Mouse (Mus musculus) T-helper 17 cell (primary cell): ENCODE data around the gene Hist2h3c1.

Experiments
- in situ Hi-C, 2 experiments: fragments of 300-600 bp; cut with MboI, MseI; formaldehyde crosslinking; loops; 1 replicate in 1 of 2; 2 replicates in 1 of 2; pipeline ENCODE4 v1.15.1; 2025; ENCODE audit warnings: high pct_unique_total_duplicates in 2 of 2

The Hist2h3c1 gene

DNA sequence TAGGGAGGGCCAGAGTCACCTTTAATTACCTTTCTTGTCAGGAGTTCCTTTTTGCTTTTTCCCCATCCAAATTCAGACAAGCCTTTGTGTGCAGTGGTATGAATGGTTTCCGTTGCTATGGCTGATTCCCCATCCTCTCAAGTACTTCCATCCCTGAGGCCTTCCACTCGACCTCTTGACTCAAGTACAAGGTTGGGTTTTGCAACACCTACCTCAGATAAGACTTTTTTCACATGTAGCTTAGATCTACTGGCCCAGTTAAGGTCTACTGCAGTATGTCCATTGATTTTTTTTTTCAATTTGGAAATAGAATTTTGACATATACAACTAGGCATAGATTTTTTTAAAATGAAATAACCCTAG is 14.7 kb upstream of the Hist2h3c1 start:
- in situ Hi-C loops, result loop anchor here (10.0 to 25.0 kb wide), 2 partner anchors 577 to 1119 kb away; partner anchors contain the start of genes Mcl1 (in 1 of the 2), Pip5k1a (in 1 of the 2), Tmod4 (in 1 of the 2) and Vps72 (in 1 of the 2)

DNA sequence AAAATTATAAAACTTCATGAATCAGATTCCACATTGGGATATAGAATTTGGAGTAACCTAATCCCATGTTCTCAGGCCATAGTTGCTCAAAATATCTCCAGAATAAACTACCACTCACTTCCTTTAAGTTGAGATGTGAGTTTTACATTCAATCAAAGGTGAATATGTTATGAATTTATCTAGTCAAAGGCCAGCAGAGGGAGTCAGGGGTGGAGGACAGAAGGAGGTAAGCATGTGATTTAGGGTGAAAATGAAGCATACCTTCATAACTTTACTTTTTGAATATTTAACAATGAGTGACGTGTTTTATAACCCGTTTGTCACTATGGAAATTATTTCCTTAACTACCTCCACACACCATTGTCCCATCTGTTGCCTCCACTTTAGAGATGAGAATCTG is 11.6 kb upstream of the Hist2h3c1 start:
- in situ Hi-C loops, result loop anchor here (10.0 to 25.0 kb wide), 2 partner anchors 580 to 1123 kb away; partner anchors contain the start of genes Mcl1 (in 1 of the 2), Pip5k1a (in 1 of the 2), Tmod4 (in 1 of the 2) and Vps72 (in 1 of the 2)

DNA sequence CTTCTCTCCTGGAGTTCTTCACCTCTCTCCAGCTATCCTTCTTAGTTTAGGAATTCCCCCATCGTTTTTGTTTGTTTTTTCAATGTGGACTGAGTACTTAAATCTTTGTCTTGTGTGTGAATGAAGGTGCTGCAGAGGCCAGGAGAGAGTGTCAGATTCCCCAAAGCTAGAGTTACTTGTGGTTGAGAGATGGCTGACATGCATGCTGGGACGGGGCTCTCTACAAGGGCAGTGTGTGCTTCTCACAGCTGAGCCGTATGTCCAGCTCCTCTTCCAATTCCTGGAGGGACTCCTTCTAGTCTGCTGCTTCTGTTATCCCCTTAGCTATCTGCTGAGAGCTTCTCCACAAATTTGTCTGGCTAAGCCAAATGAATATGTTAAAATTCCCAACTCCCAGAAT is 10.6 kb upstream of the Hist2h3c1 start:
- in situ Hi-C loops, result loop anchor here (10.0 to 25.0 kb wide), 2 partner anchors 581 to 1124 kb away; partner anchors contain the start of genes Mcl1 (in 1 of the 2), Pip5k1a (in 1 of the 2), Tmod4 (in 1 of the 2) and Vps72 (in 1 of the 2)

DNA sequence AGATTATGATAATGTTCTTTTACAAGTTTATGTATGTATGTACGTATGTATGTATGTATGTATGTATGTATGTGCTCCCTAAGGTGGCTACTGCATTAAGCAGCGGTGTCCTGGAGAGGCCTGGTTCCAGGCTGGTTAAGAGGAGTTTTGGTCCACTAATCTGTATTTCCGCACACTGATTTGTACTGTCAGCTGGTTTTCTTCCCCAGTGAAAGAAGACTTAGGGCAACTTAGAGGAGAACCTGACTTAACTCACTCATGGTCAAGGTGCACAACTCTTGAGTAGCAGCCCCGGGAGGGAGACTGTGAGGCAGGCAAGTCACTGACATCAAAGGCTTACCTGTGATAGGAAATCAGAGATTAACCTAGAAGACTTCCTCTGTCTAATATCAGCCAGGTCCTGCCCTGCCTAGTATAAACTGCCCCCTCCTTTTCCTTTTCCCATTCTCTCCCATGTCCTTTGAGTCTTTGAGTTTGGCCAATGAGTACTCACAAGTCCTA is 9.6 kb upstream of the Hist2h3c1 start:
- in situ Hi-C loops, result loop anchor here (10.0 to 25.0 kb wide), 2 partner anchors 582 to 1125 kb away; partner anchors contain the start of genes Mcl1 (in 1 of the 2), Pip5k1a (in 1 of the 2), Tmod4 (in 1 of the 2) and Vps72 (in 1 of the 2)

DNA sequence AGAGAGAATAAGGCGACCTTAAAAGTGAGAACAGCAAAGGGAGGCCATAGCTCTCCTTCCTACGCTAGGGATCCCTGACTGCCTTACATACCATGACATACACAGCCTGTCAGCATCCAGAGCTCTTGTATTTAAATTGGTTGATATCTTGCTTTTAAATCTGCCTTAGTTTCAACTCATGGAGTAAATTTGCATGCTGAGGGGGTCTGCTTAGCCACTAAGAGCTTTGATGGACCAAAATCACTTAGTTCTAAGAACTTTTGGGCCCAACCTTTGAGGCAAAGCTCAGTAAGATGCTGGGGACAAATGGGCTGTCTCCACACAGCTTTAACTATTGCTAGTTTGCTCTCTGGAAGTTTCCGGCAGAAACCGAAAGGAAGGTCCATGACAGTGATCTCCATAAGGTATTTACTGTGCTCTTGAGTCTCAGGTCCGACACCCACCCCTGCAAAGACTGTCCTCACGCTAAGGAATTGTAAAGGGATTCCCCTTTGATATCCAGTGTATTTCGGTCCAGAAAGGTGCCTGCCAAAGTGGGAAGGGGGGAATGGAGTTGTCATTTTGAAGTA is 9.1 kb upstream of the Hist2h3c1 start:
- in situ Hi-C loops, result loop anchor here (10.0 to 25.0 kb wide), 2 partner anchors 583 to 1125 kb away; partner anchors contain the start of genes Mcl1 (in 1 of the 2), Pip5k1a (in 1 of the 2), Tmod4 (in 1 of the 2) and Vps72 (in 1 of the 2)

DNA sequence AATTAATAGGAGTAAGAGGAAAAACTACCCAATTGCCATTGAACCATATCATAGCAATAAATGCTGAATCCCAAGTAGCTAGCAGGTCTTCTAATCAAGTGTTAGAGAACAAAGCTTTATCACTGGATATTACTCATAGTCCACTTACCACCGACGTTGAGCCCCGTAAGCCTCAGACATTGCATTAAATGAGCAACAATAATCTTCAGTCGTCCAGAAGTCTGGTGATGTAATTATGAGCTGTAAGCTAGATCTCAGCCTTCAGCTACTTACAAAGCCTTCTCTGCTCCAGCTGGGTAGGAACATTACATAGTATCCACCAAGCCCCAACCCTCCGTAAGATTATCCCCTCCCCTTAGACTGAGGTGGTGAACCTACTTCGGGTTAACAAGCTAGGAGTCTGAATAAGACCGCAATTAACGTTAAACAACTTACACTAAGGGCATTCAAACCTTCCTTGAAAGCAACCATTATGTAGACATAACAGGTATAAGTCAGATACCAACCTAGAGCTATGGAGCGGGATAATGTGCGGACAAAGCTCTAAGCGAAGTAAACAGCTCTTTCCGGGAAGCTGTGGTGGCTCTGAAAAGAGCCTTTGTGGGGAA is 8.5 kb upstream of the Hist2h3c1 start:
- in situ Hi-C loops, result loop anchor here (10.0 to 25.0 kb wide), 2 partner anchors 583 to 1126 kb away; partner anchors contain the start of genes Mcl1 (in 1 of the 2), Pip5k1a (in 1 of the 2), Tmod4 (in 1 of the 2) and Vps72 (in 1 of the 2)

DNA sequence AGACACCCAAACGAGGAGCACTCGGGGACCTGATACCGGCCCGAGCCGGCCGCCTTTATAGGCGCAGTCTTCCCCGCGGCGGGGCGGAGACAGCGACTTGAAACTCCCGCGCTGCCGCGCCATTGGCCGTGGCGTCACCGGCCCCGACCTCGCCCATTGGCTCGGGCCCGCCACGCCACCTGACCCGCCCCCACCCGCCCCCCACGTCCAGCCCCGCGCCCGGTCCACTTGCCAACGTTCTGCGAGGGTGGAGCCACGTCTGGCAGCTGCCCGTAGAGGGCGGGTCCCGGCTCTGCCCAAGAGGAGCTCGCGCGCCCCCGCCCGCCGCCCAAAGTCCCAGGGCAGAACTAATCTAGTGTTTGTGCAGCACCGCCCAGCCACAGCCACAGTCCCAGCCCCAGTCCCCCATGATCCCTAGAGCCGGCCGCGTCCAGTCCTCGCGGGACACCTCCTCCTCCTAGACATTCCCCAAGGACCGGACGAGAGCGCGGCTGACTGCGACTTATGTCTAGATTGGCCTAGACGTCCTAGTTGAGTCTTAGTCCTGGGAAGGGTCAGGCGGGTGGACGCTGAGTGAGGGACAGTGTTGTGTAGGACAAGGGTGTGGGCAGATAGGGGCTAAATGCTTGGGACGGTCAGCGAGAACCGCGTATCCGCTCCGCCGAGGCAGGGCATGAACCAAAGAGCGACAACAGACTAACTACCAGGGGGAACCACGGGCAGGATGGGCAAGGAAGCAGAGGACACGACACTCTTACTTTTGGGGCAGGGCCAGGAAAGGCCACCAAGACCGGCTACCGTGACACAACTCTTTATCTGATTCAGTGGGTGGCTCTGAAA is 7.3 kb upstream of the Hist2h3c1 start, which contains the start of gene Hist2h3c2:
Gene Hist2h3c2 (minus strand): TSS at position 174 of the 840 bp plus-strand sequence.
- in situ Hi-C loops, result loop anchor here (10.0 to 25.0 kb wide), 2 partner anchors 584 to 1127 kb away; partner anchors contain the start of genes Mcl1 (in 1 of the 2), Pip5k1a (in 1 of the 2), Tmod4 (in 1 of the 2) and Vps72 (in 1 of the 2)

DNA sequence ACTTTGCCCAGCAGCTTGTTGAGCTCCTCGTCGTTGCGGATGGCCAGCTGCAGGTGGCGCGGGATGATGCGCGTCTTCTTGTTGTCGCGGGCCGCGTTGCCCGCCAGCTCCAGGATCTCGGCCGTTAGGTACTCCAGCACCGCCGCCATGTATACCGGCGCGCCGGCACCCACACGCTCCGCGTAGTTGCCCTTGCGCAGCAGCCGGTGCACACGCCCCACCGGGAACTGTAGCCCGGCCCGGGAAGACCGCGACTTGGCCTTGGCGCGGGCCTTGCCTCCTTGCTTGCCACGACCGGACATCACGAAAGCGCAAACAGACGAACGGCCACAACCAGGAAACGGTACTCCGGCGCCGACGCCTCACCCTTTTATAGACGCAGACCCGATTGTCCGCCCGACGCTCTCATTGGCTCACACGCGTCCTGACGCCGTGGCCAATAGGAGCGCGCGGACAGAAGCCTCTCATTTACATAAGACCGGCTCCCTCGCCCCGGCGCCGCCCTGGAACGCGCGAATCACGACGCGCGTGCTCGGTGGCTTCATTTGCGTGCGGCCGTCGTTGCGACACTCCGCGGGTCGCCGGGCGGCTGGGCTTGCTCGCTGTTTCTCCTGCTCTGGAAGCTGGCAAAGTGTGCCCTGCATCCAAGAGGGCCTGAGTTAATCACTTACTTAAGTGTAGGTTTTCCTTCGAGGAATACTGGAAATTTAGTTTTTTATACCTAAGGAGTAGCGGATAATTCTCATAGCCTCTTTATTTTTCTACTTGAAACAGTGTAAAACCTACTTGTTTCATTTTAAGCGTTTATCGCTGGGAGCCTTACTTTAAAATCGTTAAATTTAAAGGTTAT is 6.3 kb upstream of the Hist2h3c1 start, which contains the start of gene Hist2h2aa2:
Gene Hist2h2aa2 (minus strand): TSS at position 328 of the 850 bp plus-strand sequence.
- in situ Hi-C loops, result loop anchor here (10.0 to 25.0 kb wide), 2 partner anchors 585 to 1128 kb away; partner anchors contain the start of genes Mcl1 (in 1 of the 2), Pip5k1a (in 1 of the 2), Tmod4 (in 1 of the 2) and Vps72 (in 1 of the 2)

DNA sequence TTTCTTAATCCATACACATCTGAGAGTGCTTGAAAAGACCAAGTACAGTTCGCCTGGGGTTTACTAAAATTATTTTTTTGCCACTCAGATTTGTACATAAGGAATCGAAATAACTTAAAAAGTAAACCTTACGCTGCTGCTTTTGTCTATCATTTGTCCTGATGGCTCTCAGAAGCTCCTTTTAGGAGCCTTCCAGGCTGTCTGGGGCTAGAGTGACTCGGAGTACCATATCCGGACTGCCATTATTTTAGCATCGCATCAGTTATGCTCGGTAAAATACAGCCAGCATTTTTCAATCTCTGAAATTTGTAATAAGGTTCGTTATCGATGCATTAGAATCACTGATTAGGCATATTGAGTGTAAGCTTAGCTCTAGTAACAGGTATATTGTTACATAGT is 5.7 kb upstream of the Hist2h3c1 start:
- in situ Hi-C loops, result loop anchor here in 1 of 2 experiments (25.0 kb wide), 1 partner anchor 1128 kb away; the partner anchor contains the start of genes Pip5k1a, Tmod4 and Vps72

DNA sequence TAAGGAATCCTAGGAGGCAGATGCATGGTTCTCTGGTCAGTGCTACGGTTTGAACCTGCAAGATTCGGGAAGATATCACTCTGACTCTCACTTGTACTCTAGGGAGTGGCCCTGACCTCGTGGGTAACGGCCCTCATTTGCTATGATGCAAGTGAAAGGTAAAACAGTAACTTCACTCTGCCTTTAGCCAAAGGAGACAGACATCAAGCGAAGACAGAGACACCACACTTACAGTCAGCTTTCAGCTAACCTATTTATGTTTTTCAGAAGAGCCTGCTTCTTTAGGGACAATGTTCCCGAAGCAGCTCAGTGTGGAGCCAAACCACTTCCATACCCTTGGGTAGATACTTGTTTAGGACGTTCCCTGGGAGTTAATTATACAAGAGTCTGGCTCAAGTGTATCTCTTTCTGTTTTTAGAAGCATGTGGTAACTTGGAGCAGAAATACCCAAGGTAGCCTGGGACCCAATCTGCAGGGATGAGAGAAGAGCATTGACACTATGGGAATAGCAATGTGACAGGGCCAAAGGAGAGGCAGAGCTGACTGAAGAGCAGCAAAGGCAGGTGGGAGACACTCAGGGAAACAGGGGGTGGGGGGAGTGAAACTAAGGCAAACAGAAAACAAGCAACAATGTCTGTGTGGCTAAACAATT is 2.4 kb upstream of the Hist2h3c1 start:
- in situ Hi-C loops, result loop anchor here in 1 of 2 experiments (25.0 kb wide), 1 partner anchor 1132 kb away; the partner anchor contains the start of genes Pip5k1a, Tmod4 and Vps72

DNA sequence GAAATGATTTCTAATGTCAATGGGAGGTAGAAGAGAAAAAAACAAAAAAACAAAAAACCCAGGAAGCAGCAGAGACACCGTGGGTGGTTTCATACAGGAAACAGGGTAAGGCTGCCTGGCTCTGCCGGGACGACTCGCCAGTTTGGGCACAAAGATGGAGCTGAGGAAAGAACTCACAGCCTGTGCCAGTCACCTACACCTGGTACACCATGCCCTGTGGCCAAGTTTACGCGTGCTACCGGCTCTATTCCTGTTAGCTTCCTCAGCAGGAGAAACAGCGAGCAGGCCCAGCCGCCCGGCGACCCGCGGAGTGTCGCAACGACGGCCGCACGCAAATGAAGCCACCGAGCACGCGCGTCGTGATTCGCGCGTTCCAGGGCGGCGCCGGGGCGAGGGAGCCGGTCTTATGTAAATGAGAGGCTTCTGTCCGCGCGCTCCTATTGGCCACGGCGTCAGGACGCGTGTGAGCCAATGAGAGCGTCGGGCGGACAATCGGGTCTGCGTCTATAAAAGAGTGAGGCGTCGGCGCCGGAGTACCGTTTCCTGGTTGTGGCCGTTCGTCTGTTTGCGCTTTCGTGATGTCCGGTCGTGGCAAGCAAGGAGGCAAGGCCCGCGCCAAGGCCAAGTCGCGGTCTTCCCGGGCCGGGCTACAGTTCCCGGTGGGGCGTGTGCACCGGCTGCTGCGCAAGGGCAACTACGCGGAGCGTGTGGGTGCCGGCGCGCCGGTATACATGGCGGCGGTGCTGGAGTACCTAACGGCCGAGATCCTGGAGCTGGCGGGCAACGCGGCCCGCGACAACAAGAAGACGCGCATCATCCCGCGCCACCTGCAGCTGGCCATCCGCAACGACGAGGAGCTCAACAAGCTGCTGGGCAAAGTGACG is 1.2 kb upstream of the Hist2h3c1 start, which contains the start of gene Hist2h2aa1:
Gene Hist2h2aa1 (plus strand): TSS at position 495 of the 884 bp plus-strand sequence.
- in situ Hi-C loops, result loop anchor here in 1 of 2 experiments (25.0 kb wide), 1 partner anchor 1133 kb away; the partner anchor contains the start of genes Pip5k1a, Tmod4 and Vps72

DNA sequence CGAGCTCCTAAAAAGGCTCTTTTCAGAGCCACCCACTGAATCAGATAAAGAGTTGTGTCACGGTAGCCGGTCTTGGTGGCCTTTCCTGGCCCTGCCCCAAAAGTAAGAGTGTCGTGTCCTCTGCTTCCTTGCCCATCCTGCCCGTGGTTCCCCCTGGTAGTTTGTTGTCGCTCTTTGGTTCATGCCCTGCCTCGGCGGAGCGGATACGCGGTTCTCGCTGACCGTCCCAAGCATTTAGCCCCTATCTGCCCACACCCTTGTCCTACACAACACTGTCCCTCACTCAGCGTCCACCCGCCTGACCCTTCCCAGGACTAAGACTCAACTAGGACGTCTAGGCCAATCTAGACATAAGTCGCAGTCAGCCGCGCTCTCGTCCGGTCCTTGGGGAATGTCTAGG is 467 bp upstream of the Hist2h3c1 start:
- in situ Hi-C loops, result loop anchor here in 1 of 2 experiments (25.0 kb wide), 1 partner anchor 1134 kb away; the partner anchor contains the start of genes Pip5k1a, Tmod4 and Vps72

DNA sequence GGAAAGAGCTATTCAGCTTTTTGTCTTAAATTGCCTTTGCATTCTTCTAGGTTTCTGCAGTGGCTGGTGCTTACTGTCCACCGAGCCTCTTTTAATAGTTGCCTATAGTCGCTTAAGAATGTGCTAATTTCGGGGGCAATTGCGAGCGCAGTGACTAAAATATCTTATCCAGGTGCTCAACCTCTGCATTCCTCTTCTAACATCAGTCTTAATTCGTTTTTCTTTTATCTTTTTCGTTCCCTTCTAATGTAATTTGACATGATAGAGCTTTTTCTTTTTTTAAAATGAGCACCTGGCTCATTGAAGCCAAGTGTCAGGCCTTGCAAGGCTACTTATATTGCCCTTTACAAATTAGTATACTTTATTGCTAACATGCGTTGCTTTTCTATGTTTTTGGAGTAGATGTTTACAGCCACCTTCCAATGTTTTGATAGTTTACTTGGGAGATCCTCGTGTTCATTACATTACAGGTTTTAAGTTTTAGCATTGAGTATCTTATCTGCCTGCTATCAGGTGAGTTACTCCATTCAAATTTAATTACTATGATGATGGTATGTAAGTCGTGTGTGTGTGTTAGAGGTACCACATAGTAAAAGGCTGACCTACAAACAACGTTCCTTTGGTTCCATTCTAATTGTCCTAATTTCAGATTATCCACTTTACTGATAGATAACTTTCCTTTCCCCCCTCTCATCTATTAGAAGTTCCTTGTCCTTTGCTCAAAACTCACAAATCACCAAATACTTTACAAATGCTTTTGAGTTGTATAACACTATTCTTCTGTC is 1.1 kb downstream of the Hist2h3c1 start:
- in situ Hi-C loops, result loop anchor here in 1 of 2 experiments (25.0 kb wide), 1 partner anchor 1135 kb away; the partner anchor contains the start of genes Pip5k1a, Tmod4 and Vps72

DNA sequence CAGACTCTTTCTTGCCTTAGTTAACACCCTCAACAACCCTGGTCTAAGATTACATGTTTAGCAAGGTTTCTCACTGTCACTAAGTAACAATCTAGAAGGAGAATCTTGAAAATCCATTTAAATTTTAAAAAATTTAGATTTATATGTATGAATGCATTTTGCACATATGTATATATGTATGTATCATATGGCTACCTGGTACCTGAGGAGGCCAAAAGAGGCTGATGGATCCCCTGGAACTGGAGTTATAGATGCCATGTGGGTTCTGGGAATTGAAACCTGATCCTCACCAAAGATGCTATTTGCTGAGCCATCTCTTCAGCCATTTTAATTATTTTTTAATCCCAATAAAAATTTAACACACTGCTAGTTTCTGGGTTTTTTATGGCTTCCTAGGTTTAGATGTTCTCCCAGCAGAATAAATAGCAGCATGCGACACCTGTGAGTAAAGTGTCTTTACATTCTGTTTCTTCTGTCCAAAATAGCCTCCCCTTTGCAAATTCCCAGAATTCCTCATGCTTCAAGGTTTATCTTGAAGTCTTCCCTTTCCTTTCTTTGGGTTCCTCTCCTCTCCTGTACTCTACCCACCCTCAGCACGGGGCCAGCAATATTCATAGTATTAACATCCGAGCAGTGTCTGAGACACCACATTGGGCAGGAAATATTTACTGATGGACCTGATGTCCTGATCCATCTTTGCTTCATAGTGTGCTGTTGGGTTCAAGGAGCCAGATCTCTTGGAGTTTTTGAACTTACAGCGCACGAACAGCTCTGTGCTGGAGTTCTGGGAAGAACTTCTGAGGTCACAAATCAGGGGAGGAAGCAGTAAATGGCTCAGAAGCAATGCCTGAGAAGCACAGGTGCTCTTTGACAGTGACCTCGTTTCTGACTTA is 1.9 kb downstream of the Hist2h3c1 start:
- in situ Hi-C loops, result loop anchor here in 1 of 2 experiments (25.0 kb wide), 1 partner anchor 1136 kb away; the partner anchor contains the start of genes Pip5k1a, Tmod4 and Vps72

DNA sequence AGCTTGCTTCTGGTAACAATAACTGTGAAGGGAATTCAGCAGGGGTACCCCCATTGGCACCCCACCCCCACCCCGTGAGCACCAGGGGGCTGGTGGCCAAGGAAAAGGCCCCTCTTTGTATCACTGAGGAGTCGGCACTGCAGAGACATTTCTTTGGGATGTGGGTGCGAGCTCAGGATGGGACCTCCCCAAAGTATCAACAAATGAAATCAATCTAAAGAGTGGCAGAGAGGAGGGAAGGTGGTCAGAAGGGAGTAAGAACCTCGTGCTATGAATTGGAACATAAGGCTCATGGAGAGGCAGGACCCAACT is 2.5 kb downstream of the Hist2h3c1 start:
- in situ Hi-C loops, result loop anchor here in 1 of 2 experiments (25.0 kb wide), 1 partner anchor 1137 kb away; the partner anchor contains the start of genes Pip5k1a, Tmod4 and Vps72

DNA sequence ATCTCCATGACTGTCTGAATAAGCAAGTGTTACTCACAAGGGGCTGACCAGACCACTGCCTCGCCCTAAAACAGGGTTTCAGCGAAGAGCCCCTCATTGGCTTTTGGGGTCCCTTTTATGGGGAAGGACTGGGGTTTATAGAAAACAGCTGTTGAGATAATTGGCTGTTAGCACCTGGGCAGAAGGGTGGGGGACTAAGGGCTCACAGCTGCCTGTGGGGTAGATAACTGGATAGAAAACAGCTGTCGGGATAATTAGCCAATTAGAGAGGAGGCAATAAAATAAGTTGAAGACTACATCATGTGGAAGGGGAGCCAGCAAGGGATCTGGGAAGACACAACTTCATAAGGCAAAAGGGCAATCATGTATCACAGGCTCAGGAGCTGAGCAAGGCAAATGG is 4.4 kb downstream of the Hist2h3c1 start:
- in situ Hi-C loops, result no loop called here
